Comparison of ENCODE assay signal across 14 mouse cellular contexts in the genomic region with DNA sequence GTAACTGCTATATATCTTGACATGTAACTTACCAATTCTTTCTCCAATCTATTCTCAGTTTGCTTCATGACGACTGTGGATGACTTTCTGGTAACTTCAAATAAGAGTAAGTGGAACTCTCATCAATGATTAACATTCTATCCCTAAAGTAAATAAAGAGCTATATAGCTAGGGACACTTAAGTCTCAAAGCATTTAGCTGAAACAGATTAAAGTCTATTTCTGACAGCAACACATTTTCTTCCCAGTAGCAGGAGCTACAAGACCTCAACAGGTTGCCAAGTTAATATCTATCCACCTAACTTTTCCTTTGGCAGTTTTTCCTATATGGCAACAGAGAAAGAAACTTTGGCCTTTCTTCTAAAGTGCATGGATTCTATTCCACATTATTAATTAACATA.
"Had no signal": no experiment of that assay in that cellular context is flagged by ENCODE, and none has a peak within 500 bp of the region (broad histone marks: within the 10 kb centered on the region; RNA-seq: fewer than 3 reads in every experiment).

No protein-coding gene starts in this region.

- H3K9ac ChIP-seq: lung, embryonic 14.5 days; midbrain, embryonic 12.5 days; neural tube, embryonic 12.5 days; stomach, embryonic 15.5 days had no signal

- H3K27me3 ChIP-seq: midbrain, embryonic 12.5 days; neural tube, embryonic 12.5 days; stomach, embryonic 15.5 days had no signal

- H3K36me3 ChIP-seq: midbrain, embryonic 10.5 days; midbrain, embryonic 12.5 days; neural tube, embryonic 12.5 days; stomach, embryonic 15.5 days had no signal

- H3K27ac ChIP-seq: midbrain, embryonic 10.5 days; midbrain, embryonic 12.5 days; neural tube, embryonic 12.5 days; stomach, embryonic 15.5 days; stomach, postnatal 0 days had no signal

- H3K9me3 ChIP-seq: midbrain, embryonic 10.5 days; midbrain, embryonic 12.5 days; neural tube, embryonic 12.5 days; stomach, embryonic 15.5 days had no signal

- H3K4me2 ChIP-seq: lung, embryonic 14.5 days; midbrain, embryonic 12.5 days; neural tube, embryonic 12.5 days; stomach, embryonic 15.5 days had no signal

- DNase-seq: lung, adult 18-20 months; lung, embryonic 14.5 days; lung, postnatal 10 days; lung, postnatal 4 days; midbrain, embryonic 14.5 days; right cerebral cortex, postnatal 14 days; thymus, adult 2 months; thymus, postnatal 25 days; thymus, postnatal 4 days had no signal

- H3K4me3 ChIP-seq: midbrain, embryonic 10.5 days; midbrain, embryonic 12.5 days; neural tube, embryonic 12.5 days; stomach, embryonic 15.5 days had no signal

- H3K4me1 ChIP-seq: midbrain, embryonic 10.5 days; midbrain, embryonic 12.5 days; neural tube, embryonic 12.5 days; stomach, embryonic 15.5 days had no signal
